Mouse (Mus musculus) heart, adult 2 months (tissue): ENCODE results near the gene 5730522E02Rik.

Experiments
- CTCF ChIP-seq: fragments of 200-600 bp; IDR thresholded peaks from 2 replicates; pipeline ENCODE4 v1.8.1; 2022; ENCODE audit warnings: antibody characterized with exemption, mild to moderate bottlenecking, moderate library complexity
- POLR2A ChIP-seq: fragments of 200-500 bp; IDR thresholded peaks from 2 replicates; pipeline ENCODE4 v1.6.1; 2011; ENCODE audit warnings: mild to moderate bottlenecking, low read depth, low read length, control low read depth; ENCODE audit not compliant: insufficient read depth

- TF ChIP-seq CTCF (no peak), POLR2A (no peak)
These were observed 43.0 kb downstream of the 5730522E02Rik start for GRCm38 (mm10) chr11:26167609-26167971.
